Mouse (Mus musculus) testis, adult 2 months (tissue): Measurements from ENCODE around the gene Fam71e2. TPM values are rescaled to one million over a fixed set of nuclear protein-coding genes. Genes with fewer than 3 reads are reported as not detected.
"Not testable (repeated sequence)": the region's sequence is repeated elsewhere in the genome, so short reads cannot be mapped to it uniquely, and the experiment has no call there.

Source experiments
- H3K27ac ChIP-seq: fragments of 200-500 bp; 2 replicates; pipeline ENCODE4 v1.5.1; 2012; ENCODE audit warnings: low read depth, low read length; ENCODE audit not compliant: control insufficient read depth, insufficient read depth
- H3K27me3 ChIP-seq: fragments of 200-500 bp; 2 replicates; pipeline ENCODE4 v1.6.1; 2012; ENCODE audit warnings: mild to moderate bottlenecking, low read length, moderate library complexity; ENCODE audit not compliant: control insufficient read depth, insufficient read depth
- H3K36me3 ChIP-seq: fragments of 200-500 bp; 2 replicates; pipeline ENCODE4 v1.6.1; 2012; ENCODE audit warnings: mild to moderate bottlenecking, low read length; ENCODE audit not compliant: control insufficient read depth, insufficient read depth
- H3K4me1 ChIP-seq: fragments of 200-500 bp; 2 replicates; pipeline ENCODE4 v1.6.1; 2012; ENCODE audit warnings: low read length; ENCODE audit not compliant: control insufficient read depth, insufficient read depth
- H3K4me3 ChIP-seq: fragments of 200-500 bp; 2 replicates; pipeline ENCODE4 v1.5.1; 2012; ENCODE audit warnings: low read depth, mild to moderate bottlenecking, low read length, moderate library complexity, mixed read lengths; ENCODE audit not compliant: control insufficient read depth
- CTCF ChIP-seq: fragments of 200-500 bp; IDR thresholded peaks from 2 replicates; pipeline ENCODE4 v1.5.1; 2012; ENCODE audit warnings: low read depth, mild to moderate bottlenecking, inconsistent platforms, low read length, moderate library complexity; ENCODE audit not compliant: control insufficient read depth, insufficient read depth, insufficient replicate concordance
- POLR2A ChIP-seq: fragments of 200-500 bp; IDR thresholded peaks from 2 replicates; pipeline ENCODE4 v1.6.1; 2012; ENCODE audit warnings: low read depth, mild to moderate bottlenecking, inconsistent platforms, low read length, moderate library complexity; ENCODE audit not compliant: control insufficient read depth
- polyA plus RNA-seq: library from polyadenylated mRNA; depleted of rRNA; stranded (reverse); fragments of >200 nt; gene quantifications from 2 replicates; pipeline ENCODE4 v1.2.3, GENCODE M21; 2012

The Fam71e2 gene
- polyA plus RNA-seq, 1 experiment, result 358 TPM

DNA sequence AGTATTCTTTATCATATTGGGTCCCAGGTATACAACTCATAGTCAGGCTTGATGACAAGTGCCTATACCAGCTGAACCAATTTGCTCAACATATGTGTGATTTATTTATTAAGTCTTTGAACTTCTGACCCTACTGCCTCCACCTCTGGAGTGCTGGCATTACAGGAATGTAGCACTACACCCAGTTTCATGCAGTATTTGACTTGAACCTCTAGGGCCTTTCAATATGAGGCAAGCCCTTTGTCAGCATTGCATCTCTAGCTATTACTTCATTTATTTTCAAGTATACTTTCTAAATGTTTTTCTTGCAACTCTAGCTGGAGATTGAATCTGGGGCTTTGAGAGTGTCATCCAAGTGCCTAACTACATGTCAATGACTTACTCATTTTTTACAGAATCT is 31.1 kb upstream of the Fam71e2 start:
- Histone ChIP-seq H3K4me1 (no peaks in the 10 kb centered on the region), H3K4me3 (no peak overlapping the region), H3K36me3 (no peaks in the 10 kb centered on the region), H3K27me3 (no peaks in the 10 kb centered on the region), H3K27ac (no peak overlapping the region)
- no peak for TF ChIP-seq POLR2A
- no peak for TF ChIP-seq CTCF

DNA sequence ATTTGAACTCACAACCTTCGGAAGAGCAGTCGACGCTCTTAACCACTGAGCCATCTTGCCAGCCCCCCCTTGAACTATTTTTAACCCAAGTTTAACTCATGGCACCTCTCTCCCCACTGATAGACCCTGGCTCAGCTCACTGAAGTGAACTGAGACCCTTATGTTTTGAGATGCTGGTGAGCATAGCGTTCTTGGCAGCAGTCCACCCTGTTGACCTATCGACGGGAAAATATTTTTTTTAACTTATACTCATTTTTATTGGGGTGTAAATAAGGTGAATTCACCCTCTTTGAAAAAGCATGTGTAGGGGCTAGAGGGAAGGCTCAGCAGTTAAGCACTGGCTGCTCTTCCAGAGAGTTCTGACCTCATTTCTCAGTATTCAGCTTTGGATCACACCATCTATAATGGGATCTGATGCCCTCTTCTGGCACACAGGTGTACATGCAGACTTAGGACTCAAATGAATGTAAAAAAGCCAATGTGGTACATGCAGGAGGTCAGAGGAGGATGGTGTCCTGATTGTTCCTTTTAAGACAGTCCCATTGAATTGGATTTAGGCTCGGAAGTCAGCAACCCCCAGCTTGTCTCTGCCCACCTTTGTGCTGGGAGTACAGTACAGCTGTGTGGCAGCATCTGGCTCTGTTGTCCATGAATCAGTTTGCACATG is 24.8 kb upstream of the Fam71e2 start:
- Histone ChIP-seq H3K36me3 (peaks cover 2% of the 10 kb centered on the region; the same call in 1 of the 2 replicates), H3K4me1 (no peaks in the 10 kb centered on the region), H3K27me3 (no peaks in the 10 kb centered on the region), H3K27ac (no peak overlapping the region), H3K4me3 (no peak overlapping the region)
- no peak for TF ChIP-seq CTCF
- TF ChIP-seq POLR2A, result no peak

DNA sequence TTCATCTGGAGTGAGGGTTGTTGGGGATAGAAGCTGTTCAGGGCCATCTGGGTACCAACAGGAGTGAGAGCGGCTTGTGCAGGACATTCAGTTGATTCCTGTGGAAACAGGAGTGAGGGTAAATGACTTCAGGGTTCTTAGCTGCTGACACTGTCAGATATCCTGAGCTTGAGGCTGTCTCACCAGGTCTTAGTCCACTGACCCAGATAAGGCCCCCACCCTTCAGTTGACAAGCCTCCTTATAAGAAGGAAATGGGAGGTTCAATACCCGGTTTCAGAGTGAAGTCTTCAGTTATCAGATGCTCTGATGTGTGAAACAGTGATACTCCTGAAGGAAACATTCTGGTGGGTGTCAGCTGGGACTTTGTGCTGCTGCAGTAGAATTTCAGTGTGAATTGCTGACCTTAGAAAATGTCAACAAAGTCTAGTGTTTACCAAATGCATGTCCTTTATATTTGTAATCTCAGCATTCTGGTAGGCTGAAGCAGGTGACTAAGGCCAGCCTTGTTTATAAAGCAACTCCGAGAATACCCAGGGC is 23.6 kb upstream of the Fam71e2 start:
- no peaks in the 10 kb centered on the region for H3K4me1 ChIP-seq
- TF ChIP-seq CTCF (no peak), POLR2A (no peak)
- no peaks in the 10 kb centered on the region for H3K27me3 ChIP-seq
- no peak overlapping the region for H3K4me3 ChIP-seq
- peaks cover 2% of the 10 kb centered on the region; the same call in 1 of the 2 replicates for H3K36me3 ChIP-seq
- no peak overlapping the region for H3K27ac ChIP-seq

- peak overlapping the region; percentile 86 for H3K4me3 ChIP-seq
- no peaks in the 10 kb centered on the region for H3K27me3 ChIP-seq
- H3K27ac ChIP-seq, result no peak overlapping the region
- TF ChIP-seq POLR2A (no peak), CTCF (no peak)
- H3K4me1 ChIP-seq, result no peaks in the 10 kb centered on the region; the same call in 1 of the 2 replicates
- peaks cover 2% of the 10 kb centered on the region; the same call in 1 of the 2 replicates for H3K36me3 ChIP-seq
Observed at GRCm38 (mm10) chr7:4793674-4794073, 22.6 kb upstream of the Fam71e2 start.

GRCm38 (mm10) chr7:4793248-4793647 is 22.1 kb upstream of the Fam71e2 start:
- H3K4me1 ChIP-seq, H3K36me3 ChIP-seq, H3K27me3 ChIP-seq: not testable (repeated sequence)
- H3K27ac ChIP-seq, result peak overlapping the region; percentile 78
- H3K4me3 ChIP-seq, result peak overlapping the region; percentile 86

DNA sequence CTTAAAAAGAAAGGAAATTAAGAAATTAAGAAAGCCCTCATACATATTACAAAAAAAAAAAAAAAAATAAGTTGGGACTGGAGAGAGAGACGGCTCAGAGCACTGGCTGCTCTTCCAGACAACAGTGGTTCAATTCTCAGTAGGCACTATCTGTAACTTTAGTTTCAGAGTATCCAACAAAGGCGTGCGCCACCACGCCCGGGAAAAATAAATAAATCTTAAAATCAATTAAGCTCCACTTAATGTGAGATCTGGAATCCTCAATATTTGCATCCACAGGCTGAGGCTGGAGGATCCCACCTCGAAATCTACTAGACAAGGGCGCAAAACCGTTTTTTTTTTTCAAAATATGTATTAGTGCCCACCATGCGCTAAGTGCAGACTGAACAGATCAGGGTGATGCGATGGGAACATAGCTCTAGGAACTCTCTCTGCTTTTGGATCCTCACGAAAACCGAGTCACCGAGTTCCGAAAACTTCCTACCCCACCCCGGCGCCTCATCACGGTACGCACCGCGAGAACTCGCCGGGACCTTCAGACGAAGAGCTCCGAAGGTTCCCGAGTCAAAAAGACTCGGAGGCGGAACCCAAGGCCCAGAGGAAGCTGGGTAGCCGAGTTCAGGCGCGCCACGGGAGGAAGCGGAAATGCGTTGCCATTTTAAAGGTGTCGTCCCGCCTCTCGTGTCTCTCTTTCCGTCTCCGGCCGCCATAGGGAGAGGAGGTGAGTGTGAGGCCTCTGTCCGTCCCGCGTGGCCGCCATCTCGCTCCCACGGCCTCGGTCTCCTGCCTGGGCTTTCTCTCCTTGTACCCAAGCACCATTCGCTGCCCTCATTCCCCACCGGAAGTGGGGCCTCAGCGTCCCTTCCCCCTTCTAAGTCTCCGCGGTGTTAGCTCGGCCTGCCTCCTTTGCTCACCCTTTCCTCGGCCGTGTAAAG is 21.4 kb upstream of the Fam71e2 start, which contains the start of gene Rpl28:
Gene Rpl28 (plus strand): TSS at position 597 of the 935 bp plus-strand sequence.
- peak within 1 kb of the TSS; percentile 86 for H3K4me3 ChIP-seq

DNA sequence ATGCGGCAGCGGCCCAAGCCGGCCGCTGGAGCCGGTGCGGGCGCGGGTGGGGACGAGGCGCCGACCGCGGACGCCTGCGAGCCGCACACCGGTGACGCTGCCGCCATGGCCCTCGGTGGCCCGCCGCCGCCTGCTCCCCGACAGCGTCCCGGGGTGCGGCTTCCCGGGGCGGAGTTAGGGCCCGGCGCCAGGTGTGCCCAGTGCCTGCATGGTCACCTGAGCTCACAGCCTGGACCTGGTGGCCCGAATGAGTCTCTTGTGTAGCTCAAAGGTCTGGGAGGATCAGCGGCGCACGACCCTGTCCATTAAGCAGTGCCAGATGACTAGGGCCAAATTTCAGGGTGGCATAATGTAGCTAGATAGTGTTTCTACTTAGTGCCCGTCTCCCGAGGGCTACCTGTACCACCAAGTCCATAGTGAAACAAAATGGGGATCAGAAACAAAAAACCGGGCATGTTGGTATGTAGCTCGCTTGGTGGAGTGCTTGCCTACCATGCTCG is 18.4 kb upstream of the Fam71e2 start, which contains the start of gene Tmem238:
Gene Tmem238 (minus strand): TSS at position 221 of the 500 bp plus-strand sequence.
- TF ChIP-seq POLR2A (no peak), CTCF (no peak)
- H3K27ac ChIP-seq, result 0 out of 2 replicates have a peak within 1 kb of the TSS, but pooled peaks have one; percentile 0

More for the DNA sequence above, 21.4 kb upstream of the Fam71e2 start, which contains the start of gene Rpl28:
- Histone ChIP-seq H3K27ac (peak within 1 kb of the TSS; percentile 82), H3K27me3 (no peaks in the 10 kb centered on the region), H3K36me3 (peaks cover 2% of the 10 kb centered on the region; the same call in 1 of the 2 replicates), H3K4me1 (peaks cover 2% of the 10 kb centered on the region)
- TF ChIP-seq POLR2A (peak; percentile 98), CTCF (no peak)

More for the DNA sequence above, 18.4 kb upstream of the Fam71e2 start, which contains the start of gene Tmem238:
- Histone ChIP-seq H3K27me3 (no peaks in the 10 kb centered on the region), H3K36me3 (no peaks in the 10 kb centered on the region), H3K4me3 (peak within 1 kb of the TSS; percentile 74), H3K4me1 (peaks cover 2% of the 10 kb centered on the region)
